Mouse (Mus musculus) neural tube, embryonic 12.5 days (tissue): ENCODE measurements at regions not wholly inside any gene's neighbourhood (a gene's known extent, or its start where the extent isn't known, plus 50 kb on each side); places are given as distances from the start of the nearest gene placed in this dataset.
A peak's percentile ranks its signal among the peaks of the same experiment; 100 is the strongest.

ENCODE experiments used
- ATAC-seq: fragments of 200-750 bp; cut with Nextera tagmentation; 2 replicates; pipeline ENCODE4 v1.8.0; 2017; ENCODE audit warnings: low read depth, mild to moderate bottlenecking, moderate TSS enrichment, moderate library complexity; ENCODE audit not compliant: low FRiP score
- H3K27ac ChIP-seq: fragments of 300-500 bp; sonication (generic); 2 replicates; pipeline ENCODE4 v1.5.1; 2016
- H3K27me3 ChIP-seq: fragments of 300-500 bp; sonication (generic); replicated peaks from 2 replicates; pipeline ENCODE4 v1.6.1; 2016; ENCODE audit warnings: mild to moderate bottlenecking
- H3K36me3 ChIP-seq: fragments of 300-500 bp; sonication (generic); 2 replicates; pipeline ENCODE4 v1.6.1; 2016; ENCODE audit warnings: mild to moderate bottlenecking
- H3K4me1 ChIP-seq: fragments of 300-500 bp; sonication (generic); 2 replicates; pipeline ENCODE4 v1.6.1; 2016
- H3K4me2 ChIP-seq: fragments of 300-500 bp; sonication (generic); replicated peaks from 2 replicates; pipeline ENCODE4 v1.6.1; 2016; ENCODE audit warnings: mild to moderate bottlenecking
- H3K4me3 ChIP-seq: fragments of 300-500 bp; sonication (generic); 2 replicates; pipeline ENCODE4 v1.5.1; 2016
- H3K9ac ChIP-seq: fragments of 300-500 bp; sonication (generic); 2 replicates; pipeline ENCODE4 v1.6.1; 2016; ENCODE audit warnings: mild to moderate bottlenecking
- H3K9me3 ChIP-seq: fragments of 300-500 bp; sonication (generic); 2 replicates; pipeline ENCODE4 v1.6.1; 2016; ENCODE audit warnings: mild to moderate bottlenecking
- WGBS: fragments of 180-500 bp; shearing (Covaris S2); methylation state at CpG from one replicate; pipeline ENCODE4 v1.1.7; 2016; 5-methylcytosine and 5-hydroxymethylcytosine counted together

- no peak overlapping the region for H3K27ac ChIP-seq
- no peaks in the 10 kb centered on the region for H3K36me3 ChIP-seq
- no peak for ATAC-seq
- no peaks in the 10 kb centered on the region for H3K9me3 ChIP-seq
- H3K9ac ChIP-seq: no peak overlapping the region
- WGBS: 6% methylated on average over 13 of the region's 13 CpGs
- peaks cover 28% of the 10 kb centered on the region for H3K4me1 ChIP-seq
- no peak overlapping the region for H3K4me3 ChIP-seq
- H3K27me3 ChIP-seq: no peaks in the 10 kb centered on the region
- H3K4me2 ChIP-seq: peak overlapping the region; percentile 49
These were observed 53.0 kb downstream of the Hoxa1 start for GRCm38 (mm10) chr6:52105031-52105593.

GRCm38 (mm10) chr6:52104141-52104540 lies 54.0 kb downstream of the Hoxa1 start:
- Histone ChIP-seq H3K9ac (no peak overlapping the region), H3K4me1 (peaks cover 28% of the 10 kb centered on the region), H3K36me3 (no peaks in the 10 kb centered on the region), H3K4me2 (no peak overlapping the region), H3K4me3 (no peak overlapping the region), H3K27ac (no peak overlapping the region), H3K27me3 (no peaks in the 10 kb centered on the region), H3K9me3 (no peaks in the 10 kb centered on the region)
- no peak for ATAC-seq
- WGBS: 92% methylated on average over 11 of the region's 11 CpGs

GRCm38 (mm10) chr6:52103661-52104060 lies 54.5 kb downstream of the Hoxa1 start:
- WGBS: 87% methylated on average over 7 of the region's 7 CpGs

GRCm38 (mm10) chr6:52102699-52103098 lies 55.4 kb downstream of the Hoxa1 start:
- no peaks in the 10 kb centered on the region for H3K36me3 ChIP-seq
- WGBS: 29% methylated on average over 8 of the region's 8 CpGs
- H3K9ac ChIP-seq: no peak overlapping the region
- H3K27me3 ChIP-seq: no peaks in the 10 kb centered on the region
- no peak for ATAC-seq
- H3K4me3 ChIP-seq: no peak overlapping the region
- H3K4me2 ChIP-seq: no peak overlapping the region
- H3K9me3 ChIP-seq: no peaks in the 10 kb centered on the region
- peaks cover 28% of the 10 kb centered on the region for H3K4me1 ChIP-seq
- H3K27ac ChIP-seq: no peak overlapping the region

More at GRCm38 (mm10) chr6:52103661-52104060, 54.5 kb downstream of the Hoxa1 start:
- H3K4me1 ChIP-seq: peaks cover 28% of the 10 kb centered on the region
- no peaks in the 10 kb centered on the region for H3K9me3 ChIP-seq
- no peak overlapping the region for H3K27ac ChIP-seq
- no peak overlapping the region for H3K9ac ChIP-seq
- no peak for ATAC-seq
- no peaks in the 10 kb centered on the region for H3K36me3 ChIP-seq
- H3K4me2 ChIP-seq: no peak overlapping the region
- H3K4me3 ChIP-seq: no peak overlapping the region
- no peaks in the 10 kb centered on the region for H3K27me3 ChIP-seq

- Histone ChIP-seq H3K4me3 (no peak overlapping the region), H3K27me3 (no peaks in the 10 kb centered on the region), H3K9me3 (no peaks in the 10 kb centered on the region), H3K4me1 (peaks cover 28% of the 10 kb centered on the region), H3K36me3 (no peaks in the 10 kb centered on the region), H3K9ac (no peak overlapping the region), H3K27ac (no peak overlapping the region), H3K4me2 (peak overlapping the region; percentile 30; the same call in 1 of the 2 replicates)
- ATAC-seq: no peak
- WGBS: 12% methylated on average over 8 of the region's 8 CpGs
These were observed 55.9 kb downstream of the Hoxa1 start for GRCm38 (mm10) chr6:52102179-52102578.

- no peak overlapping the region for H3K9ac ChIP-seq
- ATAC-seq: no peak
- no peaks in the 10 kb centered on the region for H3K27me3 ChIP-seq
- no peak overlapping the region for H3K4me2 ChIP-seq
- peaks cover 28% of the 10 kb centered on the region for H3K4me1 ChIP-seq
- no peaks in the 10 kb centered on the region for H3K36me3 ChIP-seq
- H3K9me3 ChIP-seq: no peaks in the 10 kb centered on the region
- H3K27ac ChIP-seq: no peak overlapping the region
- H3K4me3 ChIP-seq: no peak overlapping the region
- 41% methylated on average over 6 of the region's 6 CpGs for WGBS
These were observed 56.9 kb downstream of the Hoxa1 start for GRCm38 (mm10) chr6:52101209-52101608.

- WGBS: 93% methylated on average over 7 of the region's 7 CpGs
- no peak overlapping the region for H3K4me3 ChIP-seq
- H3K9me3 ChIP-seq: no peaks in the 10 kb centered on the region
- no peak overlapping the region for H3K4me2 ChIP-seq
- ATAC-seq: no peak
- no peak overlapping the region for H3K27ac ChIP-seq
- H3K9ac ChIP-seq: no peak overlapping the region
- peaks cover 20% of the 10 kb centered on the region for H3K4me1 ChIP-seq
- no peaks in the 10 kb centered on the region for H3K27me3 ChIP-seq
- H3K36me3 ChIP-seq: no peaks in the 10 kb centered on the region
These were observed 59.3 kb downstream of the Hoxa1 start for GRCm38 (mm10) chr6:52098851-52099250.

- Histone ChIP-seq H3K27ac (no peak overlapping the region), H3K4me1 (no peaks in the 10 kb centered on the region), H3K4me2 (no peak overlapping the region), H3K36me3 (no peaks in the 10 kb centered on the region), H3K27me3 (no peaks in the 10 kb centered on the region), H3K4me3 (no peak overlapping the region), H3K9me3 (no peaks in the 10 kb centered on the region), H3K9ac (no peak overlapping the region)
- ATAC-seq: no peak
- WGBS: 91% methylated on average over 7 of the region's 7 CpGs
These were observed 62.5 kb downstream of the Hoxa1 start for GRCm38 (mm10) chr6:52095575-52095974.

- 46% methylated on average over 5 of the region's 5 CpGs for WGBS
These were observed 66.7 kb downstream of the Hoxa1 start for GRCm38 (mm10) chr6:52091445-52091844.

GRCm38 (mm10) chr6:52085932-52086643 lies 72.0 kb downstream of the Hoxa1 start:
- 75% methylated on average over 17 of the region's 17 CpGs for WGBS
- Histone ChIP-seq H3K4me2 (no peak overlapping the region), H3K27ac (no peak overlapping the region), H3K4me3 (no peak overlapping the region), H3K27me3 (no peaks in the 10 kb centered on the region), H3K9ac (no peak overlapping the region), H3K9me3 (no peaks in the 10 kb centered on the region), H3K4me1 (no peaks in the 10 kb centered on the region), H3K36me3 (no peaks in the 10 kb centered on the region)
- no peak for ATAC-seq

More at GRCm38 (mm10) chr6:52091445-52091844, 66.7 kb downstream of the Hoxa1 start:
- Histone ChIP-seq H3K9me3 (no peaks in the 10 kb centered on the region), H3K4me2 (no peak overlapping the region), H3K36me3 (no peaks in the 10 kb centered on the region), H3K4me1 (no peaks in the 10 kb centered on the region), H3K4me3 (no peak overlapping the region), H3K27ac (no peak overlapping the region), H3K9ac (no peak overlapping the region), H3K27me3 (no peaks in the 10 kb centered on the region)
- no peak for ATAC-seq

GRCm38 (mm10) chr6:52084622-52085021 lies 72.3 kb upstream of the Skap2 start:
- Histone ChIP-seq H3K27ac (no peak overlapping the region), H3K4me2 (no peak overlapping the region), H3K27me3 (no peaks in the 10 kb centered on the region), H3K9ac (no peak overlapping the region), H3K9me3 (no peaks in the 10 kb centered on the region), H3K36me3 (no peaks in the 10 kb centered on the region), H3K4me1 (peaks cover 4% of the 10 kb centered on the region), H3K4me3 (no peak overlapping the region)
- ATAC-seq: no peak
- WGBS: 100% methylated on average over 2 of the region's 2 CpGs

- Histone ChIP-seq H3K9me3 (no peaks in the 10 kb centered on the region), H3K27ac (no peak overlapping the region), H3K36me3 (no peaks in the 10 kb centered on the region), H3K4me2 (peak overlapping the region; percentile 45; the same call in 1 of the 2 replicates), H3K4me1 (peaks cover 4% of the 10 kb centered on the region), H3K9ac (no peak overlapping the region), H3K27me3 (no peaks in the 10 kb centered on the region), H3K4me3 (no peak overlapping the region)
- ATAC-seq: no peak
- WGBS: 9% methylated on average over 7 of the region's 7 CpGs
These were observed 67.2 kb upstream of the Skap2 start for GRCm38 (mm10) chr6:52079501-52079900.
